Mouse (Mus musculus) CH12.LX (cell line): Measurements from ENCODE around the gene Fat1. TPM values are rescaled to one million over a fixed set of nuclear protein-coding genes. Genes with fewer than 3 reads are reported as not detected.

ENCODE experiments used
- DNase-seq: peaks from one replicate; pipeline ENCODE4 v3.0.0-alpha.2; 2013; ENCODE audit errors: extremely low read depth
- H3K27ac ChIP-seq: 2 replicates; pipeline ENCODE4 v1.5.1; 2012; ENCODE audit warnings: low read depth, mild to moderate bottlenecking, control low read depth, moderate library complexity; ENCODE audit not compliant: insufficient read depth
- H3K27me3 ChIP-seq: replicated peaks from 2 replicates; pipeline ENCODE3; 2012; ENCODE audit warnings: inconsistent platforms
- H3K36me3 ChIP-seq, 2 experiments: replicated peaks in 1 of 2; 2 replicates each; pipeline versions ENCODE3 to v1.6.1; 2012; ENCODE audit warnings: inconsistent platforms in 1 of 2, low read length in 1 of 2, mild to moderate bottlenecking in 1 of 2, mixed read lengths in 1 of 2, moderate library complexity in 1 of 2; ENCODE audit not compliant: control insufficient read depth in 1 of 2, insufficient read depth in 1 of 2
- H3K4me1 ChIP-seq, 2 experiments: 2 replicates each; pipeline ENCODE4 v1.6.1; 2012; ENCODE audit warnings: inconsistent platforms in 1 of 2, moderate library complexity in 1 of 2; ENCODE audit not compliant: insufficient read depth in 2 of 2, control insufficient read depth in 1 of 2
- H3K4me2 ChIP-seq: 2 replicates; pipeline ENCODE4 v1.6.1; 2012; ENCODE audit warnings: low read depth, mild to moderate bottlenecking, control low read depth; ENCODE audit not compliant: poor library complexity, insufficient read depth, severe bottlenecking
- H3K4me3 ChIP-seq, 3 experiments: fragments of 150-350 bp in 1 of 3; sonication (generic) in 1 of 3; replicated peaks in 1 of 3; 2 replicates each; pipeline versions ENCODE3 to v1.5.1; 2011 to 2012; ENCODE audit warnings: low read depth in 2 of 3, low read length in 2 of 3, mild to moderate bottlenecking in 2 of 3, moderate library complexity in 2 of 3, control low read depth in 1 of 3, improper control_type of control experiment in 1 of 3, inconsistent platforms in 1 of 3, mixed read lengths in 1 of 3; ENCODE audit not compliant: poor library complexity in 1 of 3
- H3K79me2 ChIP-seq: replicated peaks from 2 replicates; pipeline ENCODE4 v1.6.1; 2012; ENCODE audit warnings: mild to moderate bottlenecking, moderate library complexity; ENCODE audit not compliant: control insufficient read depth, poor library complexity, insufficient read depth, severe bottlenecking; ENCODE audit errors: extremely low read depth
- H3K9ac ChIP-seq: 2 replicates; pipeline ENCODE4 v1.6.1; 2012; ENCODE audit warnings: low read depth, mild to moderate bottlenecking, control low read depth, moderate library complexity; ENCODE audit not compliant: insufficient read depth
- H3K9me3 ChIP-seq: replicated peaks from 2 replicates; pipeline ENCODE3; 2012; ENCODE audit warnings: low read length, inconsistent platforms, mixed read lengths
- CTCF ChIP-seq, 2 experiments: IDR thresholded peaks in 1 of 2; conservative IDR thresholded peaks in 1 of 2; 2 replicates each; pipeline ENCODE4 v1.5.1; 2011 to 2012; ENCODE audit warnings: low read depth in 2 of 2, low read length in 2 of 2, improper control_type of control experiment in 1 of 2, inconsistent platforms in 1 of 2, mild to moderate bottlenecking in 1 of 2, moderate library complexity in 1 of 2
- ELF1 ChIP-seq: IDR thresholded peaks from 2 replicates; pipeline ENCODE4 v1.6.1; 2014; ENCODE audit warnings: low read depth, mild to moderate bottlenecking, inconsistent platforms, low read length, improper control_type of control experiment
- ETS1 ChIP-seq: conservative IDR thresholded peaks from 2 replicates; pipeline ENCODE4 v1.6.1; 2012; ENCODE audit warnings: low read depth, mild to moderate bottlenecking, inconsistent platforms, low read length, improper control_type of control experiment, moderate library complexity
- HCFC1 ChIP-seq: IDR thresholded peaks from 2 replicates; pipeline ENCODE4 v1.6.1; 2012; ENCODE audit warnings: low read depth, mild to moderate bottlenecking, inconsistent platforms, low read length, improper control_type of control experiment
- IRF4 ChIP-seq: IDR thresholded peaks from 2 replicates; pipeline ENCODE4 v1.6.1; 2014; ENCODE audit warnings: low read depth, mild to moderate bottlenecking, inconsistent platforms, low read length, improper control_type of control experiment
- JUN ChIP-seq: IDR thresholded peaks from 2 replicates; pipeline ENCODE4 v1.6.1; 2011; ENCODE audit warnings: low read depth, mild to moderate bottlenecking, low read length, improper control_type of control experiment, moderate library complexity; ENCODE audit not compliant: insufficient read depth
- JUND ChIP-seq: conservative IDR thresholded peaks from 2 replicates; pipeline ENCODE4 v1.6.1; 2011; ENCODE audit warnings: low read depth, low read length, improper control_type of control experiment
- KAT2A ChIP-seq: IDR thresholded peaks from 2 replicates; pipeline ENCODE4 v1.6.1; 2012; ENCODE audit warnings: low read length, improper control_type of control experiment, inconsistent platforms; ENCODE audit not compliant: insufficient replicate concordance
- MEF2A ChIP-seq: IDR thresholded peaks from 2 replicates; pipeline ENCODE4 v1.6.1; 2014; ENCODE audit warnings: low read depth, mild to moderate bottlenecking, inconsistent platforms, low read length, improper control_type of control experiment, borderline replicate concordance
- POLR2A ChIP-seq: IDR thresholded peaks from 2 replicates; pipeline ENCODE4 v1.6.1; 2011; ENCODE audit warnings: low read depth, mild to moderate bottlenecking, improper control_type of control experiment, low read length
- RCOR1 ChIP-seq: conservative IDR thresholded peaks from 2 replicates; pipeline ENCODE4 v1.6.1; 2012; ENCODE audit warnings: low read depth, mild to moderate bottlenecking, inconsistent platforms, low read length, improper control_type of control experiment
- SMC3 ChIP-seq: IDR thresholded peaks from 2 replicates; pipeline ENCODE4 v1.6.1; 2011; ENCODE audit warnings: low read depth, low read length, improper control_type of control experiment
- TBP ChIP-seq: conservative IDR thresholded peaks from 2 replicates; pipeline ENCODE4 v1.6.1; 2011; ENCODE audit warnings: low read depth, low read length, improper control_type of control experiment
- TCF12 ChIP-seq: IDR thresholded peaks from 2 replicates; pipeline ENCODE4 v1.6.1; 2014; ENCODE audit warnings: low read depth, mild to moderate bottlenecking, inconsistent platforms, low read length, improper control_type of control experiment
- USF1 ChIP-seq: IDR thresholded peaks from 2 replicates; pipeline ENCODE4 v1.6.1; 2014; ENCODE audit warnings: low read depth, mild to moderate bottlenecking, inconsistent platforms, low read length, improper control_type of control experiment
- USF2 ChIP-seq: conservative IDR thresholded peaks from 2 replicates; pipeline ENCODE4 v1.6.1; 2011; ENCODE audit warnings: low read depth, low read length, improper control_type of control experiment
- ZC3H11A ChIP-seq: IDR thresholded peaks from 2 replicates; pipeline ENCODE4 v1.6.1; 2012; ENCODE audit warnings: low read depth, mild to moderate bottlenecking, inconsistent platforms, low read length, improper control_type of control experiment
- ZNF384 ChIP-seq: IDR thresholded peaks from 2 replicates; pipeline ENCODE4 v1.6.1; 2012; ENCODE audit warnings: low read depth, low read length, improper control_type of control experiment, inconsistent platforms
- dilution Hi-C: fragments of 300-500 bp; cut with MboI; formaldehyde crosslinking; loops from 2 replicates; pipeline ENCODE4 v1.14.3; 2020; ENCODE audit warnings: low sequenced_read_pairs; ENCODE audit not compliant: extremely low pct_unique_long_range_greater_than_20kb, extremely low pct_ligation_motif_present
- in situ Hi-C: fragments of 300-500 bp; cut with MboI; formaldehyde crosslinking; loops from 3 replicates; pipeline ENCODE4 v1.14.3; 2019; ENCODE audit warnings: low sequenced_read_pairs, low pct_ligation_motif_present, low pct_unique_long_range_greater_than_20kb, mixed read lengths
- polyA plus RNA-seq: library from polyadenylated mRNA; unstranded; fragments of >175 nt; gene quantifications from 2 replicates; pipeline ENCODE4 v1.2.1, GENCODE M21; 2012; ENCODE audit warnings: low read depth; ENCODE audit not compliant: insufficient read length
- total RNA-seq, 2 experiments: library from RNA; depleted of rRNA; stranded (reverse); fragments of 300-350 nt in 1 of 2; fragments of >200 nt in 1 of 2; gene quantifications; 2 replicates each; pipeline ENCODE4 v1.2.3; 2012 to 2014

Fat1 gene
- total and polyA plus RNA-seq, 3 experiments, result under 0.01 TPM; not detected in 2

DNA sequence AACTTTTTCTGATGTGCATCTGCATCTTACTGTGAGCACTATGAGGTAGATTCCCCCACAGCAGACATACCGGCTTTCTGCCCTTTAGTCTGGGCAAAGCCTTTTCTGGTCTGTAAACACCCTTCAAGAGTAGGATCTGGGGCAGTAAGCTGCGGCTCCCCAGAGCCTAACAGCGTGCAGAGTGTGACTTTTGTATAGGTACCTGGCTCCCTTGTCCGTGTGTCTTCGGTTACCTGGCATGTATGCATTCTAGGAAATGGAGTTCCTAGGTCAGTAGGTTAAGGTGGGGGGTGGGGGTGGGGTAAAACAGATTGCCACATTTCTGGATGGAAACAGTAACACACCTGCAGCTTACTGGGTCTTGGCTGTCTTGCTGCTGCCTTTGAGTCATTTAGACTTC is 36.7 kb downstream of the Fat1 start:
- H3K36me3 ChIP-seq, result no peaks in the 10 kb centered on the region
- no peak overlapping the region for H3K9ac ChIP-seq
- no peaks in the 10 kb centered on the region for H3K27me3 ChIP-seq
- H3K4me2 ChIP-seq, result no peak overlapping the region
- no peak for DNase-seq
- no peaks in the 10 kb centered on the region for H3K4me1 ChIP-seq
- no peak overlapping the region for H3K4me3 ChIP-seq
- in situ Hi-C loops (no loop called here), dilution Hi-C loops (no loop called here)
- H3K27ac ChIP-seq, result no peak overlapping the region
- no peaks in the 10 kb centered on the region for H3K79me2 ChIP-seq
- TF ChIP-seq USF1, result no peak
- TF ChIP-seq RCOR1, result no peak
- no peak for TF ChIP-seq JUN
- no peak for TF ChIP-seq USF2
- TF ChIP-seq ZNF384, result no peak
- no peak for TF ChIP-seq SMC3
- TF ChIP-seq MEF2A, result no peak
- no peak for TF ChIP-seq ELF1
- TF ChIP-seq IRF4, result no peak
- TF ChIP-seq KAT2A, result no peak
- no peak for TF ChIP-seq TCF12
- no peak for TF ChIP-seq ZC3H11A
- peaks cover 77% of the 10 kb centered on the region for H3K9me3 ChIP-seq

DNA sequence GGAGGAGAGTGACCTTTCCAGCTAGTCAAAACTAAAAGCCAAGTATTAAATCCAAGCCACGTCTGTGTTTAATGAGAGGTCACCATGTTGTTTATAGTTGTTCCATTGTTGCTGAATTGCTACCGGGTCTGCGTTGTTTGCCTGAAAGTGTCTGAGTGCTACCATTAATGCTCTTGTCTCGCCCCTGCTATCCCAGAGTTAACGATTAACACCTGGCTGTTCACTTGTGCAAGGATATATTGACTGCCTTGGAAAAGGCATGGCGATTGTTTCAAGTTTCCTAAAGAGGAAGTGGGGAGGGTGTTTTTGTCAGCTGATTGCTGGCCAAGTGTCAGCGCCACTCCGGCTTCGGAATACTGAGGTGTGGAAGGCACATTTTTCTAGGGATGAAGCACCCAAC is 39.9 kb downstream of the Fat1 start:
- Histone ChIP-seq H3K4me2 (no peak overlapping the region), H3K27me3 (no peaks in the 10 kb centered on the region)
- no peak for TF ChIP-seq JUND
- TF ChIP-seq TBP, result no peak
- no peak for TF ChIP-seq SMC3
- TF ChIP-seq POLR2A, result no peak
- TF ChIP-seq JUN, result no peak
- TF ChIP-seq CTCF (conservative IDR thresholded peaks at IDR 0.05 in 1 of 2, IDR thresholded peaks at IDR 0.05 in 1 of 2; ENCODE audit: low read depth in 2 of 2, low read length in 2 of 2), result no peak
- TF ChIP-seq USF2, result no peak
- TF ChIP-seq IRF4, result no peak
- TF ChIP-seq HCFC1, result no peak
- TF ChIP-seq KAT2A, result no peak
- no peak for TF ChIP-seq ETS1
- TF ChIP-seq, all 38 proteins: peak for 0
- H3K27ac ChIP-seq, result no peak overlapping the region
- in situ Hi-C loops, result no loop called here
- H3K79me2 ChIP-seq, result no peaks in the 10 kb centered on the region
- peaks cover 83% of the 10 kb centered on the region for H3K9me3 ChIP-seq
- no peak for DNase-seq
- no peaks in the 10 kb centered on the region for H3K36me3 ChIP-seq
- H3K4me1 ChIP-seq, result no peaks in the 10 kb centered on the region
- dilution Hi-C loops, result no loop called here
- H3K9ac ChIP-seq, result no peak overlapping the region
- no peak overlapping the region for H3K4me3 ChIP-seq
